Mouse (Mus musculus) MEL (cell line): ENCODE measurements around the gene Casz1. TPM values are rescaled to one million over a fixed set of nuclear protein-coding genes. Genes with fewer than 3 reads are reported as not detected.

ENCODE experiments used
- DNase-seq: peaks from one replicate; pipeline ENCODE4 v3.0.0; 2011; ENCODE audit warnings: low read depth, low spot score
- H3K27ac ChIP-seq: 2 replicates; pipeline ENCODE4 v1.5.1; 2012; ENCODE audit warnings: low read depth, mild to moderate bottlenecking, control low read depth, low read length, moderate library complexity; ENCODE audit not compliant: control insufficient read depth
- H3K27me3 ChIP-seq, 2 experiments: fragments of 150-350 bp in 1 of 2; sonication (generic) in 1 of 2; 2 replicates each; pipeline ENCODE4 v1.6.1; 2012; ENCODE audit warnings: low read length in 2 of 2, mild to moderate bottlenecking in 2 of 2, improper control_type of control experiment in 1 of 2, moderate library complexity in 1 of 2; ENCODE audit not compliant: insufficient read depth in 2 of 2, control insufficient read depth in 1 of 2
- H3K36me3 ChIP-seq, 2 experiments: 2 replicates each; pipeline ENCODE4 v1.6.1; 2012 to 2014; ENCODE audit warnings: low read length in 2 of 2, improper control_type of control experiment in 1 of 2, inconsistent platforms in 1 of 2, mild to moderate bottlenecking in 1 of 2; ENCODE audit not compliant: insufficient read depth in 2 of 2, control insufficient read depth in 1 of 2
- H3K4me1 ChIP-seq, 2 experiments: fragments of 150-350 bp in 1 of 2; sonication (generic) in 1 of 2; 2 replicates each; pipeline ENCODE4 v1.6.1; 2012; ENCODE audit warnings: low read length in 2 of 2, improper control_type of control experiment in 1 of 2, mild to moderate bottlenecking in 1 of 2; ENCODE audit not compliant: insufficient read depth in 2 of 2, control insufficient read depth in 1 of 2
- H3K4me3 ChIP-seq, 2 experiments: fragments of 150-350 bp in 1 of 2; sonication (generic) in 1 of 2; 2 replicates each; pipeline ENCODE4 v1.5.1; 2012; ENCODE audit warnings: low read depth in 2 of 2, low read length in 2 of 2, mild to moderate bottlenecking in 2 of 2, moderate library complexity in 2 of 2, control low read depth in 1 of 2, improper control_type of control experiment in 1 of 2; ENCODE audit not compliant: control insufficient read depth in 1 of 2, insufficient read depth in 1 of 2
- H3K79me2 ChIP-seq: 2 replicates; pipeline ENCODE4 v1.6.1; 2012; ENCODE audit warnings: mild to moderate bottlenecking, low read length, moderate library complexity; ENCODE audit not compliant: control insufficient read depth, poor library complexity, insufficient read depth
- H3K9ac ChIP-seq: 2 replicates; pipeline ENCODE4 v1.6.1; 2012; ENCODE audit warnings: low read depth, mild to moderate bottlenecking, control low read depth, low read length, moderate library complexity; ENCODE audit not compliant: control insufficient read depth, poor library complexity, severe bottlenecking
- H3K9me3 ChIP-seq: fragments of 150-350 bp; sonication (generic); replicated peaks from 2 replicates; pipeline ENCODE4 v1.6.1; 2012; ENCODE audit warnings: mild to moderate bottlenecking, low read length, improper control_type of control experiment, moderate library complexity; ENCODE audit not compliant: insufficient read depth
- BHLHE40 ChIP-seq: IDR thresholded peaks from 2 replicates; pipeline ENCODE4 v1.6.1; 2012; ENCODE audit warnings: low read depth, mild to moderate bottlenecking, inconsistent platforms, low read length, improper control_type of control experiment, borderline replicate concordance
- CHD1 ChIP-seq: IDR thresholded peaks from 2 replicates; pipeline ENCODE4 v1.6.1; 2012; ENCODE audit warnings: low read depth, mild to moderate bottlenecking, inconsistent platforms, low read length, improper control_type of control experiment
- E2F4 ChIP-seq: IDR thresholded peaks from 2 replicates; pipeline ENCODE4 v1.6.1; 2011; ENCODE audit warnings: low read depth, low read length, improper control_type of control experiment, borderline replicate concordance
- ELF1 ChIP-seq: IDR thresholded peaks from 2 replicates; pipeline ENCODE4 v1.6.1; 2014; ENCODE audit warnings: low read depth, mild to moderate bottlenecking, inconsistent platforms, low read length, improper control_type of control experiment, moderate library complexity
- ETS1 ChIP-seq: IDR thresholded peaks from 2 replicates; pipeline ENCODE4 v1.6.1; 2012; ENCODE audit warnings: low read depth, mild to moderate bottlenecking, inconsistent platforms, low read length, improper control_type of control experiment, moderate library complexity
- GABPA ChIP-seq: IDR thresholded peaks from 2 replicates; pipeline ENCODE4 v1.6.1; 2012; ENCODE audit warnings: low read depth, mild to moderate bottlenecking, inconsistent platforms, low read length, improper control_type of control experiment, moderate library complexity
- GATA1 ChIP-seq: IDR thresholded peaks from 2 replicates; pipeline ENCODE4 v1.6.1; 2011; ENCODE audit warnings: low read depth, low read length, improper control_type of control experiment
- HCFC1 ChIP-seq: IDR thresholded peaks from 2 replicates; pipeline ENCODE4 v1.6.1; 2012; ENCODE audit warnings: low read depth, mild to moderate bottlenecking, inconsistent platforms, low read length, improper control_type of control experiment, moderate library complexity
- JUND ChIP-seq: IDR thresholded peaks from 2 replicates; pipeline ENCODE4 v1.6.1; 2011; ENCODE audit warnings: low read depth, mild to moderate bottlenecking, improper control_type of control experiment, low read length
- KAT2A ChIP-seq: conservative IDR thresholded peaks from 2 replicates; pipeline ENCODE4 v1.6.1; 2012; ENCODE audit warnings: low read depth, low read length, improper control_type of control experiment, inconsistent platforms
- MAFK ChIP-seq: IDR thresholded peaks from 2 replicates; pipeline ENCODE4 v1.6.1; 2011; ENCODE audit warnings: low read depth, mild to moderate bottlenecking, low read length, improper control_type of control experiment, borderline replicate concordance
- MAX ChIP-seq: IDR thresholded peaks from 2 replicates; pipeline ENCODE4 v1.6.1; 2011; ENCODE audit warnings: low read length, improper control_type of control experiment
- MAZ ChIP-seq: IDR thresholded peaks from 2 replicates; pipeline ENCODE4 v1.6.1; 2012; ENCODE audit warnings: low read depth, mild to moderate bottlenecking, inconsistent platforms, low read length, improper control_type of control experiment
- MEF2A ChIP-seq: IDR thresholded peaks from 2 replicates; pipeline ENCODE4 v1.6.1; 2014; ENCODE audit warnings: low read depth, mild to moderate bottlenecking, inconsistent platforms, low read length, improper control_type of control experiment; ENCODE audit not compliant: poor library complexity, insufficient replicate concordance, severe bottlenecking; ENCODE audit errors: extremely low read depth
- MYB ChIP-seq: IDR thresholded peaks from 2 replicates; pipeline ENCODE4 v1.6.1; 2011; ENCODE audit warnings: mild to moderate bottlenecking, low read depth, low read length, improper control_type of control experiment
- MYC ChIP-seq: IDR thresholded peaks from 2 replicates; pipeline ENCODE4 v1.6.1; 2011; ENCODE audit warnings: low read depth, mild to moderate bottlenecking, low read length, improper control_type of control experiment, moderate library complexity
- NELFE ChIP-seq: IDR thresholded peaks from 2 replicates; pipeline ENCODE4 v1.6.1; 2011; ENCODE audit warnings: low read depth, low read length, improper control_type of control experiment
- NRF1 ChIP-seq: IDR thresholded peaks from 2 replicates; pipeline ENCODE4 v1.6.1; 2014; ENCODE audit warnings: low read depth, mild to moderate bottlenecking, inconsistent platforms, low read length, improper control_type of control experiment, moderate library complexity; ENCODE audit not compliant: poor library complexity, insufficient read depth, severe bottlenecking
- POLR2A ChIP-seq, 2 experiments: IDR thresholded peaks; 2 replicates each; pipeline ENCODE4 v1.6.1; 2011 to 2012; ENCODE audit warnings: low read length in 2 of 2, mild to moderate bottlenecking in 2 of 2, control low read depth in 1 of 2, improper control_type of control experiment in 1 of 2, low read depth in 1 of 2, moderate library complexity in 1 of 2; ENCODE audit not compliant: control insufficient read depth in 1 of 2, insufficient read depth in 1 of 2, poor library complexity in 1 of 2
- POLR2AphosphoS2 ChIP-seq: IDR thresholded peaks from 2 replicates; pipeline ENCODE4 v1.6.1; 2011; ENCODE audit warnings: low read length, improper control_type of control experiment
- POLR2AphosphoS5 ChIP-seq: IDR thresholded peaks from 2 replicates; pipeline ENCODE4 v1.6.1; 2012; ENCODE audit warnings: low read depth, borderline replicate concordance, mild to moderate bottlenecking, inconsistent platforms, low read length, moderate library complexity, mixed read lengths
- RAD21 ChIP-seq: IDR thresholded peaks from 2 replicates; pipeline ENCODE4 v1.6.1; 2011; ENCODE audit warnings: mild to moderate bottlenecking, low read depth, low read length, improper control_type of control experiment
- SMC3 ChIP-seq: IDR thresholded peaks from 2 replicates; pipeline ENCODE4 v1.6.1; 2011; ENCODE audit warnings: low read depth, low read length, improper control_type of control experiment
- TAL1 ChIP-seq: IDR thresholded peaks from 2 replicates; pipeline ENCODE4 v1.6.1; 2012; ENCODE audit warnings: mild to moderate bottlenecking, inconsistent platforms, low read length, moderate library complexity, mixed read lengths
- UBTF ChIP-seq: IDR thresholded peaks from 2 replicates; pipeline ENCODE4 v1.6.1; 2012; ENCODE audit warnings: low read depth, mild to moderate bottlenecking, inconsistent platforms, low read length, improper control_type of control experiment, moderate library complexity, borderline replicate concordance; ENCODE audit not compliant: insufficient read depth
- USF1 ChIP-seq: IDR thresholded peaks from 2 replicates; pipeline ENCODE4 v1.6.1; 2014; ENCODE audit warnings: low read depth, mild to moderate bottlenecking, inconsistent platforms, low read length, improper control_type of control experiment, moderate library complexity
- USF2 ChIP-seq, 2 experiments: IDR thresholded peaks; 2 replicates each; pipeline ENCODE4 v1.6.1; 2011 to 2012; ENCODE audit warnings: improper control_type of control experiment in 2 of 2, low read length in 2 of 2, borderline replicate concordance in 1 of 2, inconsistent platforms in 1 of 2, low read depth in 1 of 2, mild to moderate bottlenecking in 1 of 2; ENCODE audit not compliant: insufficient read depth in 1 of 2
- ZC3H11A ChIP-seq: IDR thresholded peaks from 2 replicates; pipeline ENCODE4 v1.6.1; 2012; ENCODE audit warnings: low read depth, mild to moderate bottlenecking, inconsistent platforms, low read length, improper control_type of control experiment
- ZKSCAN1 ChIP-seq: IDR thresholded peaks from 2 replicates; pipeline ENCODE4 v1.6.1; 2012; ENCODE audit warnings: low read depth, mild to moderate bottlenecking, inconsistent platforms, low read length, improper control_type of control experiment, moderate library complexity
- ZMIZ1 ChIP-seq: IDR thresholded peaks from 2 replicates; pipeline ENCODE4 v1.6.1; 2012; ENCODE audit warnings: low read depth, mild to moderate bottlenecking, inconsistent platforms, low read length, improper control_type of control experiment, moderate library complexity
- ZNF384 ChIP-seq: IDR thresholded peaks from 2 replicates; pipeline ENCODE4 v1.6.1; 2012; ENCODE audit warnings: low read depth, mild to moderate bottlenecking, inconsistent platforms, low read length, improper control_type of control experiment
- polyA plus RNA-seq, 2 experiments: library from polyadenylated mRNA; stranded (reverse) in 1 of 2; unstranded in 1 of 2; fragments of >175 nt in 1 of 2; fragments of >200 nt in 1 of 2; gene quantifications; 2 replicates each; pipeline versions ENCODE4 v1.2.1 to v1.2.4; 2012; ENCODE audit warnings: low replicate concordance in 2 of 2, low read depth in 1 of 2; ENCODE audit not compliant: insufficient read length in 2 of 2, insufficient read depth in 1 of 2, missing spikeins in 1 of 2
- total RNA-seq: library from RNA; depleted of rRNA; stranded (reverse); fragments of 300-350 nt; gene quantifications from 2 replicates; pipeline ENCODE4 v1.2.3, GENCODE M21; 2012

Casz1 gene
- total and polyA plus RNA-seq, 3 experiments: 1.3 to 3.2 TPM; not detected in 1

DNA sequence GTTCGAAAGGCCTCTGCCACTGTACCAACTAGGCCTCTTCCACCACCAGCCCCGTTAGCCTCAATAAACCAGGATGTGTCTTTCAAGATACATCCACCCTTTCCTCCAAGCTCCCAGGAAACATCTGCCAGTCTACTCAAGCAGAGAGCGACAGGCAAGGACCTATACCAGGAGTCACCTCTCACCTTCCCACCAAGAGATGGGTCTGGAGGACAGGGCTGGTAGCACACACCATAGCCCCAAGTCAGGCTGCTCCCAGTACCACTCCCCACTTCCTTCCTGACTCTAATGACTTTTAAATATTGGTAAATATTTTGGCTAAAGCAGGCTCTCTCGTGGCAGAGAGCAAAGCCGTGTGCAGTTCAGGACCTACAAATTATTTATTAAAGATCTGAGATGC lies 77.6 kb downstream of the Casz1 start:
- H3K79me2 ChIP-seq: no peaks in the 10 kb centered on the region
- no peak overlapping the region for H3K27ac ChIP-seq
- no peaks in the 10 kb centered on the region; a peak in 1 of 4 replicates for H3K27me3 ChIP-seq
- no peak overlapping the region for H3K9ac ChIP-seq
- no peak overlapping the region for H3K4me3 ChIP-seq
- no peaks in the 10 kb centered on the region for H3K9me3 ChIP-seq
- peaks cover 2 to 28% of the 10 kb centered on the region in 2 experiments; a peak in 3 of 4 replicates for H3K4me1 ChIP-seq
- peaks cover 0 to 17% of the 10 kb centered on the region in 2 experiments; a peak in 2 of 4 replicates for H3K36me3 ChIP-seq
- no peak for DNase-seq
- TF ChIP-seq POLR2AphosphoS5 (no peak), ETS1 (no peak), POLR2A (IDR thresholded peaks at IDR 0.05; ENCODE audit: control insufficient read depth in 1 of 2, insufficient read depth in 1 of 2, low read depth in 1 of 2, low read length in 2 of 2, poor library complexity in 1 of 2) (no peak), BHLHE40 (no peak), MYC (no peak), HCFC1 (no peak), MYB (no peak), GATA1 (no peak), USF1 (no peak), NELFE (no peak), CHD1 (no peak), ELF1 (no peak), KAT2A (no peak), SMC3 (no peak), RAD21 (no peak), ZC3H11A (no peak), MAFK (no peak), NRF1 (no peak), ZMIZ1 (no peak)

DNA sequence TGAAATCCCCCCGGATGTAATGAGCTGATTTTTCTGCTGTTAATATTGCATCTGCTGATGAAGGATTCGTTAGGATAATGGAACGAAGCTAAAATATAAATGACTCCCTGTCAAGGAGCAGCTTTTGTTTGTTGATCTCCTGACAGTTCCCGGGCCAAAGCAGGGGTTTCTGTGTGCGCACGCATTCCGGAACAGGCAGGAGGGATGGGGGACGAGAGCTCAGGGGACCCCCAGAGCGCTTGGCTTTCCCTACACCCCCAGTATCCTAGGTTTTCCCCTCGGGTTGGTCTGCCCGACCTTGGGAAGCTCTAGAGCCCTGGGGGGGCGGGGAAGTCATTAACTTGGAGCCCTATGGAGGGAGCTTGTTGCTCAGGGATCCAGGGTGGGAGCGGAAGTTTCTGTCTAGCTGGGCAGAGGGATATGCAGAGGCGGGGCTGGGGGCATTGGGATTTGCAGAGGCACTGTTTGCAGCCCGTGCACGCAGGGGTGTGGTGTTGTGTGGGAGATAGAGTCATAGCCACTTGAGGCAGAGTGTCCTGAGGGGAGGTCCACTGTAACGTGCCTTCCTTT lies 78.2 kb downstream of the Casz1 start:
- DNase-seq: no peak
- H3K4me3 ChIP-seq: no peak overlapping the region
- TF ChIP-seq GABPA (no peak), ZNF384 (no peak), TAL1 (no peak), USF2 (IDR thresholded peaks at IDR 0.05; ENCODE audit: borderline replicate concordance in 1 of 2, insufficient read depth in 1 of 2, low read depth in 1 of 2, low read length in 2 of 2) (no peak), POLR2AphosphoS2 (no peak), MAFK (no peak), MEF2A (no peak), MAX (no peak), GATA1 (no peak), NELFE (no peak), BHLHE40 (no peak), UBTF (no peak), KAT2A (no peak), JUND (no peak), E2F4 (no peak), ZKSCAN1 (no peak), ELF1 (no peak), MYB (no peak), MAZ (no peak)
- H3K9ac ChIP-seq: no peak overlapping the region
- peaks cover 0 to 12% of the 10 kb centered on the region in 2 experiments; a peak in 2 of 4 replicates for H3K36me3 ChIP-seq
- H3K4me1 ChIP-seq: peaks cover 2 to 22% of the 10 kb centered on the region in 2 experiments; a peak in 3 of 4 replicates
- no peak overlapping the region for H3K27ac ChIP-seq
- H3K9me3 ChIP-seq: no peaks in the 10 kb centered on the region
- H3K79me2 ChIP-seq: no peaks in the 10 kb centered on the region
- no peaks in the 10 kb centered on the region; a peak in 1 of 4 replicates for H3K27me3 ChIP-seq
